Mouse (Mus musculus): ENCODE data around the gene Slc1a1.

GRCm38 (mm10) chr19:28860246-28860645, 25.4 kb downstream of the Slc1a1 start:
- TF ChIP-seq CTCF (IDR thresholded peaks at IDR 0.05; ENCODE audit: borderline replicate concordance, insufficient read depth, low read length) (no peak), POLR2A (IDR thresholded peaks at IDR 0.05; ENCODE audit: low read depth, low read length) (no peak)
